Mouse (Mus musculus) T-cell, adult 2 months (primary cell): ENCODE results near the gene Spindoc.
A peak's percentile ranks its signal among the peaks of the same experiment; 100 is the strongest.

ENCODE experiments used
- DNase-seq: peaks from one replicate; pipeline ENCODE4 v3.0.0; 2022; ENCODE audit warnings: low spot score

Spindoc gene

GRCm38 (mm10) chr19:7382903-7383865 lies at the start of gene Spindoc:
Gene Spindoc, minus strand, starts transcription at chr19:7382994.
- peak; percentile 91 for DNase-seq

- DNase-seq, result no peak
Observed at GRCm38 (mm10) chr19:7425398-7425775, 42.6 kb upstream of the Spindoc start.

- DNase-seq, result no peak
Observed at GRCm38 (mm10) chr19:7424590-7425397, 42.0 kb upstream of the Spindoc start.

- no peak for DNase-seq
Observed at GRCm38 (mm10) chr19:7424131-7424530, 41.3 kb upstream of the Spindoc start.

GRCm38 (mm10) chr19:7423656-7424030 lies 40.8 kb upstream of the Spindoc start:
- no peak for DNase-seq

GRCm38 (mm10) chr19:7423028-7423655 lies 40.3 kb upstream of the Spindoc start:
- no peak for DNase-seq

GRCm38 (mm10) chr19:7422656-7423027 lies 39.8 kb upstream of the Spindoc start:
- no peak for DNase-seq

GRCm38 (mm10) chr19:7421602-7422591 lies 39.1 kb upstream of the Spindoc start:
- no peak for DNase-seq

- no peak for DNase-seq
Observed at GRCm38 (mm10) chr19:7420841-7421601, 38.2 kb upstream of the Spindoc start.

GRCm38 (mm10) chr19:7420108-7420507 lies 37.3 kb upstream of the Spindoc start:
- DNase-seq, result no peak

- DNase-seq, result no peak
Observed at GRCm38 (mm10) chr19:7419134-7419533, 36.3 kb upstream of the Spindoc start.

GRCm38 (mm10) chr19:7417911-7418849 lies 35.4 kb upstream of the Spindoc start:
- DNase-seq, result peak; percentile 73

- DNase-seq, result peak; percentile 22
Observed at GRCm38 (mm10) chr19:7416834-7417735, 34.3 kb upstream of the Spindoc start, which contains the start of gene 2700081O15Rik. Gene 2700081O15Rik, plus strand, starts transcription at chr19:7417625.

GRCm38 (mm10) chr19:7415916-7416833 lies 33.4 kb upstream of the Spindoc start:
- no peak for DNase-seq

- DNase-seq, result no peak
Observed at GRCm38 (mm10) chr19:7412361-7412760, 29.6 kb upstream of the Spindoc start.

- no peak for DNase-seq
Observed at GRCm38 (mm10) chr19:7404623-7405229, 21.9 kb upstream of the Spindoc start.

- no peak for DNase-seq
Observed at GRCm38 (mm10) chr19:7400635-7401034, 17.8 kb upstream of the Spindoc start.
